Mouse (Mus musculus): ENCODE results near the gene Sptb.
A peak's percentile ranks its signal among the peaks of the same experiment; 100 is the strongest.

Sptb gene

DNA sequence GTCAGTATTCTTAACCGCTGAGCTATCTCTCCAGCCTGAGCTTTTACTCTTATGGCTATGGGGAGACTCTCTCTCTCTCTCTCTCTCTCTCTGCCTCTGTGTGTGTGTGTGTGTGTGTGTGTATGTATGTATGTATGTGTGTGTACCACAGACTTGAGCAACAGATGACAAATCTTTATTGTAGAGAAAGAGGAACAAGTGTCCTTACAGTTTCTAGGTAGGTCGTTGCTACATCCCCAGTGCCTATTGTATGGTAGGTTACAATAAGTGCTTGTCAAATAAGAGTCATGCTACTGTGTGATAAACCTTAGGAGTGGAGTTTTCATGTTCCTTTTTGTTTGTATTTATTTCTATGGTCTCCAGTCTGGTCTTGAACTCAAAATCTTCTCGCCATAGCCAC lies 170.2 kb downstream of the Sptb start:
- no peak for DNase-seq

- no peak for DNase-seq
Observed at GRCm38 (mm10) chr12:76537434-76537833, 172.9 kb downstream of the Sptb start.

- no peak for DNase-seq
Observed at GRCm38 (mm10) chr12:76536591-76537153, 173.7 kb downstream of the Sptb start.

GRCm38 (mm10) chr12:76535471-76535900 lies 174.9 kb downstream of the Sptb start:
- DNase-seq, result no peak

GRCm38 (mm10) chr12:76534641-76535283 lies 175.6 kb downstream of the Sptb start:
- no peak for DNase-seq

GRCm38 (mm10) chr12:76534233-76534632 lies 176.1 kb downstream of the Sptb start:
- no peak for DNase-seq

GRCm38 (mm10) chr12:76533377-76534222 lies 176.7 kb downstream of the Sptb start:
- DNase-seq, result peak; percentile 96

- no peak for DNase-seq
Observed at GRCm38 (mm10) chr12:76532926-76533376, 177.4 kb downstream of the Sptb start.

GRCm38 (mm10) chr12:76531986-76532925 lies 178.1 kb downstream of the Sptb start:
- DNase-seq, result peak; percentile 80

- DNase-seq, result no peak
Observed at GRCm38 (mm10) chr12:76530580-76531139, 179.7 kb downstream of the Sptb start, which contains the start of gene Plekhg3. Plekhg3 (plus strand) TSS chr12:76530891.
